Mouse (Mus musculus) MEL (cell line): ENCODE data around the gene Aldh3b3. TPM values are rescaled to one million over a fixed set of nuclear protein-coding genes. Genes with fewer than 3 reads are reported as not detected.

Experiments used
- DNase-seq: peaks from one replicate; pipeline ENCODE4 v3.0.0; 2011; ENCODE audit warnings: low read depth, low spot score
- H3K27ac ChIP-seq: 2 replicates; pipeline ENCODE4 v1.5.1; 2012; ENCODE audit warnings: low read depth, mild to moderate bottlenecking, control low read depth, low read length, moderate library complexity; ENCODE audit not compliant: control insufficient read depth
- H3K27me3 ChIP-seq, 2 experiments: fragments of 150-350 bp in 1 of 2; sonication (generic) in 1 of 2; 2 replicates each; pipeline ENCODE4 v1.6.1; 2012; ENCODE audit warnings: low read length in 2 of 2, mild to moderate bottlenecking in 2 of 2, improper control_type of control experiment in 1 of 2, moderate library complexity in 1 of 2; ENCODE audit not compliant: insufficient read depth in 2 of 2, control insufficient read depth in 1 of 2
- H3K36me3 ChIP-seq, 2 experiments: 2 replicates each; pipeline ENCODE4 v1.6.1; 2012 to 2014; ENCODE audit warnings: low read length in 2 of 2, improper control_type of control experiment in 1 of 2, inconsistent platforms in 1 of 2, mild to moderate bottlenecking in 1 of 2; ENCODE audit not compliant: insufficient read depth in 2 of 2, control insufficient read depth in 1 of 2
- H3K4me1 ChIP-seq, 2 experiments: fragments of 150-350 bp in 1 of 2; sonication (generic) in 1 of 2; 2 replicates each; pipeline ENCODE4 v1.6.1; 2012; ENCODE audit warnings: low read length in 2 of 2, improper control_type of control experiment in 1 of 2, mild to moderate bottlenecking in 1 of 2; ENCODE audit not compliant: insufficient read depth in 2 of 2, control insufficient read depth in 1 of 2
- H3K4me3 ChIP-seq, 2 experiments: fragments of 150-350 bp in 1 of 2; sonication (generic) in 1 of 2; 2 replicates each; pipeline ENCODE4 v1.5.1; 2012; ENCODE audit warnings: low read depth in 2 of 2, low read length in 2 of 2, mild to moderate bottlenecking in 2 of 2, moderate library complexity in 2 of 2, control low read depth in 1 of 2, improper control_type of control experiment in 1 of 2; ENCODE audit not compliant: control insufficient read depth in 1 of 2, insufficient read depth in 1 of 2
- H3K79me2 ChIP-seq: 2 replicates; pipeline ENCODE4 v1.6.1; 2012; ENCODE audit warnings: mild to moderate bottlenecking, low read length, moderate library complexity; ENCODE audit not compliant: control insufficient read depth, poor library complexity, insufficient read depth
- H3K9ac ChIP-seq: 2 replicates; pipeline ENCODE4 v1.6.1; 2012; ENCODE audit warnings: low read depth, mild to moderate bottlenecking, control low read depth, low read length, moderate library complexity; ENCODE audit not compliant: control insufficient read depth, poor library complexity, severe bottlenecking
- H3K9me3 ChIP-seq: fragments of 150-350 bp; sonication (generic); replicated peaks from 2 replicates; pipeline ENCODE4 v1.6.1; 2012; ENCODE audit warnings: mild to moderate bottlenecking, low read length, improper control_type of control experiment, moderate library complexity; ENCODE audit not compliant: insufficient read depth
- BHLHE40 ChIP-seq: IDR thresholded peaks from 2 replicates; pipeline ENCODE4 v1.6.1; 2012; ENCODE audit warnings: low read depth, mild to moderate bottlenecking, inconsistent platforms, low read length, improper control_type of control experiment, borderline replicate concordance
- CTCF ChIP-seq, 3 experiments: IDR thresholded peaks in 2 of 3; conservative IDR thresholded peaks in 1 of 3; 2 replicates each; pipeline ENCODE4 v1.5.1; 2011 to 2012; ENCODE audit warnings: low read length in 3 of 3, low read depth in 2 of 3, mild to moderate bottlenecking in 2 of 3, improper control_type of control experiment in 1 of 3, inconsistent platforms in 1 of 3, mixed read lengths in 1 of 3, moderate library complexity in 1 of 3; ENCODE audit not compliant: control insufficient read depth in 1 of 3, insufficient read depth in 1 of 3, poor library complexity in 1 of 3, severe bottlenecking in 1 of 3
- E2F4 ChIP-seq: IDR thresholded peaks from 2 replicates; pipeline ENCODE4 v1.6.1; 2011; ENCODE audit warnings: low read depth, low read length, improper control_type of control experiment, borderline replicate concordance
- EP300 ChIP-seq, 2 experiments: IDR thresholded peaks; 2 replicates each; pipeline ENCODE4 v1.6.1; 2011; ENCODE audit warnings: improper control_type of control experiment in 2 of 2, low read length in 2 of 2, low read depth in 1 of 2, mild to moderate bottlenecking in 1 of 2
- HCFC1 ChIP-seq: IDR thresholded peaks from 2 replicates; pipeline ENCODE4 v1.6.1; 2012; ENCODE audit warnings: low read depth, mild to moderate bottlenecking, inconsistent platforms, low read length, improper control_type of control experiment, moderate library complexity
- KAT2A ChIP-seq: conservative IDR thresholded peaks from 2 replicates; pipeline ENCODE4 v1.6.1; 2012; ENCODE audit warnings: low read depth, low read length, improper control_type of control experiment, inconsistent platforms
- MAFK ChIP-seq: IDR thresholded peaks from 2 replicates; pipeline ENCODE4 v1.6.1; 2011; ENCODE audit warnings: low read depth, mild to moderate bottlenecking, low read length, improper control_type of control experiment, borderline replicate concordance
- MAX ChIP-seq: IDR thresholded peaks from 2 replicates; pipeline ENCODE4 v1.6.1; 2011; ENCODE audit warnings: low read length, improper control_type of control experiment
- MXI1 ChIP-seq: IDR thresholded peaks from 2 replicates; pipeline ENCODE4 v1.6.1; 2011; ENCODE audit warnings: mild to moderate bottlenecking, low read depth, low read length, improper control_type of control experiment
- MYB ChIP-seq: IDR thresholded peaks from 2 replicates; pipeline ENCODE4 v1.6.1; 2011; ENCODE audit warnings: mild to moderate bottlenecking, low read depth, low read length, improper control_type of control experiment
- NELFE ChIP-seq: IDR thresholded peaks from 2 replicates; pipeline ENCODE4 v1.6.1; 2011; ENCODE audit warnings: low read depth, low read length, improper control_type of control experiment
- POLR2AphosphoS5 ChIP-seq: IDR thresholded peaks from 2 replicates; pipeline ENCODE4 v1.6.1; 2012; ENCODE audit warnings: low read depth, borderline replicate concordance, mild to moderate bottlenecking, inconsistent platforms, low read length, moderate library complexity, mixed read lengths
- SMC3 ChIP-seq: IDR thresholded peaks from 2 replicates; pipeline ENCODE4 v1.6.1; 2011; ENCODE audit warnings: low read depth, low read length, improper control_type of control experiment
- TBP ChIP-seq: IDR thresholded peaks from 2 replicates; pipeline ENCODE4 v1.8.0; 2011; ENCODE audit warnings: low read depth, low read length, improper control_type of control experiment
- TCF12 ChIP-seq: IDR thresholded peaks from 2 replicates; pipeline ENCODE4 v1.6.1; 2014; ENCODE audit warnings: low read depth, mild to moderate bottlenecking, inconsistent platforms, low read length, improper control_type of control experiment, moderate library complexity
- USF1 ChIP-seq: IDR thresholded peaks from 2 replicates; pipeline ENCODE4 v1.6.1; 2014; ENCODE audit warnings: low read depth, mild to moderate bottlenecking, inconsistent platforms, low read length, improper control_type of control experiment, moderate library complexity
- ZNF384 ChIP-seq: IDR thresholded peaks from 2 replicates; pipeline ENCODE4 v1.6.1; 2012; ENCODE audit warnings: low read depth, mild to moderate bottlenecking, inconsistent platforms, low read length, improper control_type of control experiment
- polyA plus RNA-seq, 2 experiments: library from polyadenylated mRNA; stranded (reverse) in 1 of 2; unstranded in 1 of 2; fragments of >175 nt in 1 of 2; fragments of >200 nt in 1 of 2; gene quantifications; 2 replicates each; pipeline versions ENCODE4 v1.2.1 to v1.2.4; 2012; ENCODE audit warnings: low replicate concordance in 2 of 2, low read depth in 1 of 2; ENCODE audit not compliant: insufficient read length in 2 of 2, insufficient read depth in 1 of 2, missing spikeins in 1 of 2
- total RNA-seq: library from RNA; depleted of rRNA; stranded (reverse); fragments of 300-350 nt; gene quantifications from 2 replicates; pipeline ENCODE4 v1.2.3, GENCODE M21; 2012

Gene Aldh3b3
- total and polyA plus RNA-seq, 3 experiments: not detected

DNA sequence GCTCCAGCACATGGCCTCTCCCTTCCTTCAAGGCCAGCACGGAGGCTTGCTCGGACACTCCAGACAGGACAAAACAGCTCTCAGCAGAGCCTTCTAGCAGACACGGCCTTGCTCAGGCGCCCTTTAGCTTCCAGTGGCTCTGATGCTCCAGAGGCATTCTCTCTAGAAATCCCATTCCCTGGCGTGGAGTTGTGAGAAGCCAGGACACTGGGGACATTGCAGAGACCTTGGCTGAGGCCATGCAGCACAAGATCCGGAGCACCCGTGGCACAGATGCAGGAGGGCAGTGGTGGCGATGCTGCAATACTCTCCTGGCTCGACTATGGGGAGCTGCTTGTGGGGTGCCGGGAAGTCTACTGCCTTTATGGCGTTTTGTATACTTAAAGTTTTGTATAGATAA, 41.7 kb upstream of the Aldh3b3 start:
- H3K36me3 ChIP-seq: peaks cover 0 to 9% of the 10 kb centered on the region in 2 experiments; a peak in 2 of 4 replicates
- H3K9me3 ChIP-seq: no peaks in the 10 kb centered on the region
- no peak for DNase-seq
- H3K4me3 ChIP-seq: no peak overlapping the region
- TF ChIP-seq SMC3: no peak
- TF ChIP-seq POLR2AphosphoS5: no peak
- TF ChIP-seq EP300 (IDR thresholded peaks at IDR 0.05; ENCODE audit: low read depth in 1 of 2, low read length in 2 of 2): no peak
- no peaks in the 10 kb centered on the region for H3K27me3 ChIP-seq
- H3K4me1 ChIP-seq: peaks cover 0 to 16% of the 10 kb centered on the region in 2 experiments; a peak in 3 of 4 replicates
- H3K27ac ChIP-seq: no peak overlapping the region
- H3K79me2 ChIP-seq: peaks cover 13% of the 10 kb centered on the region
- H3K9ac ChIP-seq: no peak overlapping the region

DNA sequence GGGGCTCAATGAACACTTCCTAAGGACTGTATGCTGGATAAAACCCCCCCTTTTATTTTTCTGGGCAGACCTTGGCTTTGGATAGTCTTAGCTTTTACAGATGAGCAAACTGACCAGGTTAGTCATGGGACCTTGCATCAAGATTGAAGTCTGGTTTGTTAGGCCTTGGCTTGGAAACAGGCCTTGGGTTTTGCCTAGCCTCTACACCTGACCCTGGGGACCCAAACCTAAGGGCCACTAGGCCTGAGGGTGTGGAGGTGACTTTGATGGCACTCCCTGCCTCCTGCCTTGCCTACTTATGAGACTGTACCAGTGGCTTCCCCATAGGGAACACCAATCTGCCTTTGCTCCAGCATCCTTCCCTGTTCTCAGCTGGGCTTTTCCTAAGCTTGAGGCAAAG, 38.5 kb upstream of the Aldh3b3 start:
- no peak for DNase-seq
- Histone ChIP-seq H3K9ac (no peak overlapping the region), H3K79me2 (no peaks in the 10 kb centered on the region), H3K4me1 (peaks cover 0 to 14% of the 10 kb centered on the region in 2 experiments; a peak in 2 of 4 replicates), H3K36me3 (no peaks in the 10 kb centered on the region), H3K4me3 (no peak overlapping the region), H3K27me3 (no peaks in the 10 kb centered on the region), H3K27ac (no peak overlapping the region), H3K9me3 (no peaks in the 10 kb centered on the region)
- no peak for TF ChIP-seq HCFC1
- TF ChIP-seq MAFK: no peak
- TF ChIP-seq EP300 (IDR thresholded peaks at IDR 0.05; ENCODE audit: low read depth in 1 of 2, low read length in 2 of 2): no peak
- no peak for TF ChIP-seq USF1
- TF ChIP-seq TCF12: no peak
- no peak for TF ChIP-seq BHLHE40
- TF ChIP-seq MAX: no peak
- TF ChIP-seq MYB: no peak
- TF ChIP-seq CTCF (IDR thresholded peaks at IDR 0.05 in 2 of 3, conservative IDR thresholded peaks at IDR 0.05 in 1 of 3; ENCODE audit: control insufficient read depth in 1 of 3, insufficient read depth in 1 of 3, low read depth in 2 of 3, low read length in 3 of 3, poor library complexity in 1 of 3, severe bottlenecking in 1 of 3): no peak
- TF ChIP-seq KAT2A: no peak
- no peak for TF ChIP-seq E2F4
- TF ChIP-seq ZNF384: no peak
- no peak for TF ChIP-seq TBP
- no peak for TF ChIP-seq MXI1
- no peak for TF ChIP-seq NELFE
